Mouse (Mus musculus): ENCODE data around the gene Olfr958.
A peak's percentile ranks its signal among the peaks of the same experiment; 100 is the strongest.

The Olfr958 gene

GRCm38 (mm10) chr9:39553946-39554345, at the start of gene Olfr958:
TSS of gene Olfr958 (minus strand) at chr9:39554054.
- DNase-seq (ENCODE audit: low spot score) = no peak

- peak; percentile 68 for DNase-seq (ENCODE audit: low spot score)
Measured at GRCm38 (mm10) chr9:39603333-39603845, 49.5 kb upstream of the Olfr958 start.

DNA sequence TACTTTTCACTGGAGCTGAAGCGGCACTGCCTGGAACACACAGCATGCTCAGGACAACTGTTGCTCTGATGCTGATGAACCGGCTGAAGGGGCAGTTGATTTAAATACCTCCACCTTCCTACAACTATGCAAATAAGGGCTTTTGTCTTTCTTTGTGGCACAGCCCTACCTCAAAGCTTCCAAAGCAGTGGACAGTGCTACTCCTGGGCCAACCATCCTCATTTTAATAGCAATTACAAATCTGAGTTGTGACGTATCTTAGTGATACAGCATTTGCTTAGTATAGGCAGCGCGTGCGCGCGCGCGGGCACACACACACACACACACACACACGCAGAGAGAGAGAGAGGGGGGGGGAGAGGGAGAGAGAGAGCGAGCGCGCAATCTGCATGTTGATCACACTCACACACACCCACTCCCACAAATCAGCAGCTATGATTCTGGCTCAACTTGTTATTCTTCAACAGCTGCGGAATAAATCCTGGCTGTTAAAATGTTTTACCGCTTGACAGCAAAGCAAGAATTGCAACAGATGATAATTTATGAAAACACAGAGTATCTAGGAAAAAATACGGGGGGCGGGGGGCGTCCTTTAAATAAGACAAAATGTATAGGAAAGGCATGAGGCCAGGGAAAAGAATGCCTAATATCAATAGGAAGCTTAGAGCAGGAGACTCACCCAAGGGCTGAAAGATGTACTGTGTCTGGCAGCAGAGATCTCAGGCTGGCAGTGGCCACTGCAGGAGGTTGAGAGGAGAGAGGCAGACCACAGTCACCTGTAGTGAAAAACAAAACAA, 48.9 kb upstream of the Olfr958 start:
- DNase-seq (ENCODE audit: low spot score) = peak; percentile 49

GRCm38 (mm10) chr9:39577050-39577449, 23.2 kb upstream of the Olfr958 start:
- no peak for DNase-seq (ENCODE audit: low spot score)

DNA sequence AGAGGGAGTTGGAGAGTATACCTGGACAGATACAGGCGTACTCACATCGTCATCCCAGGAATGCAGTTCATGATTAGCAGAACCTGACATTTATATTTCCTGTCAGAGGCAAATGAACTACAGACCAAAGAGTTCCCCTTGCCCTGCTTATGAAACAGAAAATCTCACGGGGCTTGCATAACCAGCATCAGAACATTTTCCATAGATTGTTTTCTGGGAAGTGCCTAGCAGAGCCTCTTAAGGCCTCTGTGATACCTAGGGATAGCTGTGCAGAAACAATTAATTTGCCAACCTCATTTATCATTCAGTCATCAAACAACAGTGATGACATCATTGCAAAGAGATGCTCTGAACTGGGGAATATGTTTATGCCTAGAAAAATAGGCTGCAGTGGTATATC, 21.6 kb upstream of the Olfr958 start, which contains the start of gene Olfr959:
TSS of gene Olfr959 (minus strand) at position 101 of the 400 bp plus-strand sequence.
- DNase-seq (ENCODE audit: low spot score) = no peak

GRCm38 (mm10) chr9:39558349-39558647, 4.4 kb upstream of the Olfr958 start:
- DNase-seq (ENCODE audit: low spot score) = no peak

- DNase-seq (ENCODE audit: low spot score) = no peak
Measured at GRCm38 (mm10) chr9:39557529-39558348, 3.9 kb upstream of the Olfr958 start.

- DNase-seq (ENCODE audit: low spot score) = no peak
Measured at GRCm38 (mm10) chr9:39550806-39551205, 3.0 kb downstream of the Olfr958 start.

- no peak for DNase-seq (ENCODE audit: low spot score)
Measured at GRCm38 (mm10) chr9:39523616-39524285, 30.1 kb downstream of the Olfr958 start.

- DNase-seq (ENCODE audit: low spot score) = peak; percentile 6
Measured at GRCm38 (mm10) chr9:39518595-39518994, 35.3 kb downstream of the Olfr958 start.

DNA sequence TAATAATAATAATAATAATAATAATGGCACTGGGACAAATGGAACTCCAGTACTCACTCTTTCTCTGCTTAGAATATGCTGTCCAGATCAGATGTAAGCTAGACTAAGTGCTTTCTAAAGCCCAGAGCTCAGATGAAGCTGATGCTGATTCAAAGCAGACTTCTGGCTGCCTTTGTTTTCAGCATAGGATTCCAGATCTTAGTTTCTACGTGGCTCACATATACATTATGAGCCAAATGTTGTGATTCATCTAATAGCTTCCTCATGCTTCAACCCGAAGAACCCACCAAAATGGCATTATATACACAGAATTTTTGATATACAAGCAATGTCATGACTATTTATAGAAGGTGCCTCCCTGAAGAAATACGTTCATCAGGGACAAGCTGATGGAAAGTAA, 38.3 kb downstream of the Olfr958 start, which contains the start of gene Olfr957:
TSS of gene Olfr957 (minus strand) at position 279 of the 400 bp plus-strand sequence.
- no peak for DNase-seq (ENCODE audit: low spot score)

- DNase-seq (ENCODE audit: low spot score) = no peak
Measured at GRCm38 (mm10) chr9:39509412-39509811, 44.4 kb downstream of the Olfr958 start.

GRCm38 (mm10) chr9:39508998-39509397, 44.9 kb downstream of the Olfr958 start:
- peak; percentile 76 for DNase-seq (ENCODE audit: low spot score)

All from embryo, embryonic 10 days (tissue).